Mouse (Mus musculus) kidney, postnatal 36 days (tissue): ENCODE results near the gene Sdf2l1.
A peak's percentile ranks its signal among the peaks of the same experiment; 100 is the strongest.
"Not testable (repeated sequence)": the region's sequence is repeated elsewhere in the genome, so short reads cannot be mapped to it uniquely, and the experiment has no call there.

ENCODE experiments used
- DNase-seq, 2 experiments: peaks; one replicate each; pipeline ENCODE4 v3.0.0; 2021 to 2022; ENCODE audit warnings: mixed read lengths in 2 of 2

Sdf2l1 gene

DNA sequence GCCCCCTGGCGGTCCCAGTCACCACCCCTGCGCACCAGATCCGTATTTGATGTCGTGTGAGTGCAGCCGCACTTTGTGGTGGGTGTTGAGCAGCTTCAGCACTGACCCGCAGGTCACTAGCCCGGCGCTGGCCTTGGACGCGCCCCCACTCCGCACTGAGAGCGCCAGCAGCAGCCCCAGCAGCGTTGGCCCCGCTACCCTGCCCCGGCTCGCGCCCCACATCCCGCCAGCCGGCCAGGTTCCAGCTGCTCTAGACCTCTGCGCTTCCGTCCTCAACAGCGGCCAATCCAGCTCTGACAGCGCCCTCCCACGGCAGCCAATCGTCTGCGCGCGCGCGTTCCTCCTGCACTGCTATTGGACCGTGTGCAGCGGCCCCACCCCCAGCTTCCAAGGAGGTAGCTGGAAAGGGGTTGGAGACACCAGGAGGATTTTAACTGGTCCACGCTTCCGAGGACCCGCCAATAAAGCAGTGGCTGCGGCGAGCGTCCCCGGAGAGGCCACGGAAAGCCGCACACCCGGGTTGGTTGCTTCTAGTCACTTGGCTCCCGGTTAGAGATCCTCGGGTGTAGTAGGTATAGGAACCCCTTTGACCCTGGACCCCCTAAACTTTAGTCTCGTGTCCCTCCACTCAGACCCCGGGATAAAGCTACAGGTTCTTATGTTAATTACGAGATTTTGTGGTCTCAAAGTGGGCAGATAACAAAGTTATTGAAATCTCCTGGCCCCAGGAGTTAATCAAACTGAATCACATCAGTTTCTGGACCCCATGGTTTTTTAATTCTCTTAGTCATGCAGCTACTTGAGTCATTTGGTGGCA is at the start of gene Sdf2l1:
Gene Sdf2l1, minus strand, starts transcription at position 295 of the 817 bp plus-strand sequence.
- peak; percentile 98 to 99 for DNase-seq

DNA sequence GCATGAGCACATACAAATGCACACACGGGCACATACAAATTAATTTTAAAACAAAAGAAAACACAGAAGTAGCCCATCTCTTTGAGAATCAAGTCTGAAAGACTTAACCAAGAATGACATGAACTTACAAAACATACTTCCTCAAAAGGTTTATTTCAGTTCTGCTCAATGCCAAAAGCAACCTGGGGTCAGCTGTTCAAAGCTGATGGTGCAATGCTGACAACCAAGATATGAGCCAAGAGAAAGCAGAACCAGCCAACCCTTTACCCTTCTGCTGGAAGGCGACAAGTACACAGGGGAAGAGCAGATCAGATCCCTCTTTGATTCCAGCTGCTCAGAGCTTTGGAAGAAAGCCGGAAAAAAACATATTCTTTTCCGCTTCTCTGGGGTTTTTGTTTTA is 49.2 kb upstream of the Sdf2l1 start:
- peak in 1 of 2 experiments; percentile 16 for DNase-seq

GRCm38 (mm10) chr16:17179706-17180105 is 47.5 kb upstream of the Sdf2l1 start:
- DNase-seq, result no peak

DNA sequence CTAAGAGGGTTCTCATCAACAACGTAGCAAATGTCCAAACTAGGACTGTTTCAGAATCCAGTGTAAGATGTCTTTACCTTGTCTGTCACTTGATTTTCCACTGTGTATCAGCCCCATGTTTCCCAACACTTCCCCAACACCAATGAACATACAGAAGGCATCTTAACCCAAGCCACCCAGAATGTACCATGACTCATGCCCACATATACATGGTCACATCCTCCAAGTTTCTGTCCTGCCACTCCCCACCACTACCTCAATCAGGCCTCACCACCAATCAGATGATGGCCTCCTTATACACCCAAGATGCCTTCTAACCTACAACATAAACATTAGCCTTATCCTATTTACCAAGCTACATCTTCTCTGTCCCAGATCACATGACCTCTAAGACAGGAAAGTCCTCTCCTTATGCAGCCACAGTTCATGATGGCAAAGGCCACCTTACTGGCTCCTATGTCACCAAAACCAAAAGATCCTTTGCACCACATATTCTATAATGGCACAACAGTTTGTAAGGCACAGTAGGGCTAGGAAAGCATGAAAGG is 45.5 kb upstream of the Sdf2l1 start:
- no peak for DNase-seq

GRCm38 (mm10) chr16:17175765-17176164 is 43.6 kb upstream of the Sdf2l1 start:
- DNase-seq, result no peak

DNA sequence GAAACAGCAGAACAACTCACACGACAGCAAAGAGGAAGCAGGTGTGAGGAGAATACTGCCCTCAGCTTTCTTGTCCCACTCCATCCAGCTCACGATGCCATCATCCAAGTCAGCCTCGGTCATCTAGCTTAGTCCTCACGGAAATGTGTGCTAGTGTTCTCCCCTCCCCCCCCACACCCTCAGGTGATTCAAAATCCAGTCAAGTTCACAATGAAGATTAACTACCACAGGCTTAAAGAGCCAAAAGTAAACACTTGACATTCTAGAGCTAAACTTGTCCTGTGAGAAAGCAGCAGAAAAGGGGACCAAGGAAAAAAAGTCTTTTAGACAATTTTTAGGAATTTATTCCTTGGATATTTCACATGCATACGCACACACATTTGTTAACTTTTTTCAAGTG is 35.9 kb upstream of the Sdf2l1 start:
- no peak for DNase-seq

- peak; percentile 23 to 29 for DNase-seq
These were observed 35.0 kb upstream of the Sdf2l1 start for GRCm38 (mm10) chr16:17167179-17167578.

DNA sequence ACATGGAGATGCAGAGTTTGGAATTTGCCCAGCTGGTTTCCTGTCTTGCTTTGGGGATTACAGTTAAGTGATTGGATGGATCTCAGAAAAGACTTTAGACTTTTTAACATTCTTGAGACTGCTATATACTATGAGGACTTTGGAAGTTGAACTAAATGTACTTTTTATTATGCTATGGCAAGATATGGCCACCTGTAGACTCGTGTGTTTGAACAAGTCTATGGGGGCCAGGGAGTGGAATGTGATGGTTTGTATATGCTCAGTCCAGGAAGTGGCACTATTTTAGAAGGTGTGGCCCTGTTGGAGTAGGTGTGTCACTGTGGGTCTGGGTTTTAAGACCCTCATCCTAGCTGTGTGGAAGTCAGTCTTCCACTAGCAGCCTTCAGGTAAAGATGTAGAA is 33.3 kb upstream of the Sdf2l1 start:
- not testable (repeated sequence) for DNase-seq

GRCm38 (mm10) chr16:17154346-17154745 is 22.2 kb upstream of the Sdf2l1 start:
- DNase-seq, result peak; percentile 24

- DNase-seq, result no peak
These were observed 19.7 kb upstream of the Sdf2l1 start for GRCm38 (mm10) chr16:17151874-17152273.

DNA sequence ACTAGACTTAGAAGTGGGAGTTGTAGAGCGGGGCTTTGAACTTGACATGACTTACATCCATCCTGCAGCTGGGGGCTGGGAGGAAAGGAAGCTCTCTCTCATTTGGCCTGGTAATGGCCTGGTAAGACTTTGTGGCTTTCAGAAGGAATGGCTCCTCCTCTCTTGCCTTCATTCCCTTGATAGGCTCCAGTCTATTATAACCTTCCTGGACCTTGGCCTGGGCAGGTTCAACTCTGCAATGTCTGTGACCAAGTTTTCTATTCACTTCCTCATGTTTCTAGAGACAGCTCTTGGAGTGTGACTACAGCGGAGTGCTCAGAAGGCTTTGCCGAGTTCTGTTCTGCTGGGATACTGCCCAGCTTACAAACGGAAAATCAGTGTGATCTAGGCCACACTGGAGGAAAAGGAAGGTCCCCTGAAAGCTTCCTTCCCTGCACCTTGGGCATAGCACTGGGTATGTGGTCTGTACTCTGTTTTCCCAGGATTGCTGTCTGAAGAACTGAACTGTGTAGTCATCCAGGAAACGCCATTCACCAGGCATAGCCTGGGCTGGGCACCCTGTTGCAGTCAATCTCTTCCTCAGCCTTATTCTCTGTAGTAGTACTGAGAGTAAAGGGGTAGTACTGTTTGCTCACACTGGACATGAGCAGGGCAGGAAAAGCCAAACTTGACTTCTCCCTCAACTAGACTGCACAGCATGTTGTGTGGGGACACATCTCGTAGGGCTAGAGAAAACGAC is 18.5 kb upstream of the Sdf2l1 start:
- DNase-seq, result peak; percentile 51 to 53

DNA sequence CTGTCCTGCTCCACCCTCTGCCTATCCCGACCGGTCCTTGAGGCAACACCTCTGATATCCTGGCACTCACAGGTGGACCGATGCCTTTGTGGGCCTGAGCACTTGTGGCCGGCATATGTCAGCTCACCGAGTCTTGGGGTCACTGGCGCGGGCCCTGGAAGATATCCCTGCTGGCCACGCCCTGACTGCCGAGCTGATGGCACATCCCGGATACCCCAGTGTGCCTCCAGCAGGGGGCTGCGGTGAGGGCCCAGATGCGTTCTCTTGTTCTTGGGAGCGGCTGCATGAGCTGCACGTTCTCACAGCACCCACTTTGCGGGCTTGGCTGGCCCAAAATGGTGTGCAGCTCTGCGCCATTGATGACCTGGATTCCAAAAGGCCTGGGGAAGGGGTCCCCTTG is 15.9 kb upstream of the Sdf2l1 start:
- peak in 1 of 2 experiments; percentile 21 for DNase-seq

- DNase-seq, result peak; percentile 23 to 36
These were observed 15.3 kb upstream of the Sdf2l1 start for GRCm38 (mm10) chr16:17147391-17147929.

DNA sequence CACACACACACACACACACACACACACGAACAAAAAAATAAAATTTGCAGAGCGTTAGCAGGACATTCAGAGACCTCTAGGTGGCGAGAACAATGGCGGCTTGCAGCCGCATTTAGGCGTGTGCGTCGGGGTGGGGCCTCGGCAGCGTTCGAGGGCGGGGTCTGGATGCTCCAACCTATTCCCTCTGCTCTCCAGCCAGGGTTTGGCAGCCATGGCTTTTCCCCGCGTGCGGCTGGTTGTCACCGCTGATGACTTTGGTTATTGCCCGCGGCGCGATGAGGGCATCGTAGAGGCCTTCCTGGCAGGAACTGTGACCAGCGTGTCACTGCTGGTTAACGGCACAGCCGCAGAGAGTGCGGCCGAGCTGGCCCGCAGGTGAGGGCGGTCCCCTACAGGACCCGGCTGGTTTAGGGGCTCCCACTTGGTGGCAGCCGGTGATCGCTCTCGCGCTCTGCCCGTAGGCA is 14.6 kb upstream of the Sdf2l1 start, which contains the start of gene Ccdc116:
Gene Ccdc116, minus strand, starts transcription at position 458 of the 464 bp plus-strand sequence.
- peak; percentile 71 to 88 for DNase-seq

GRCm38 (mm10) chr16:17144339-17144738 is 12.2 kb upstream of the Sdf2l1 start, which contains the start of gene Ydjc:
Ydjc (plus strand) TSS chr16:17144621.
- no peak for DNase-seq

DNA sequence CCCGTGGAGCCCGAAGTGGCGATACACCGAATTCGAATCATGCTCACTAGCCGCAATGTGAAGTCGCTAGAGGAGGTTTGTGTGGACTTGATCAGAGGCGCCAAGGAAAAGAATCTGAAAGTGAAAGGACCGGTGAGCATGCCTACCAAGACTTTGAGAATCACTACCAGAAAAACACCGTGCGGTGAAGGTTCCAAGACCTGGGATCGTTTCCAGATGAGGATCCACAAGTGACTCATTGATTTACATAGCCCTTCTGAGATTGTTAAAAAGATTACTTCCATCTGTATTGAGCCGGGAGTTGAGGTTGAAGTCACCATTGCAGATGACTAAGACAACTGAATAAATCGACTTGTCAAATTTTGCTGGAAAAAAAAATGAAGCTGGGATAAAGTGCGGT is 5.2 kb upstream of the Sdf2l1 start:
- no peak for DNase-seq

GRCm38 (mm10) chr16:17132906-17133200 is 670 bp upstream of the Sdf2l1 start:
- DNase-seq, result no peak

DNA sequence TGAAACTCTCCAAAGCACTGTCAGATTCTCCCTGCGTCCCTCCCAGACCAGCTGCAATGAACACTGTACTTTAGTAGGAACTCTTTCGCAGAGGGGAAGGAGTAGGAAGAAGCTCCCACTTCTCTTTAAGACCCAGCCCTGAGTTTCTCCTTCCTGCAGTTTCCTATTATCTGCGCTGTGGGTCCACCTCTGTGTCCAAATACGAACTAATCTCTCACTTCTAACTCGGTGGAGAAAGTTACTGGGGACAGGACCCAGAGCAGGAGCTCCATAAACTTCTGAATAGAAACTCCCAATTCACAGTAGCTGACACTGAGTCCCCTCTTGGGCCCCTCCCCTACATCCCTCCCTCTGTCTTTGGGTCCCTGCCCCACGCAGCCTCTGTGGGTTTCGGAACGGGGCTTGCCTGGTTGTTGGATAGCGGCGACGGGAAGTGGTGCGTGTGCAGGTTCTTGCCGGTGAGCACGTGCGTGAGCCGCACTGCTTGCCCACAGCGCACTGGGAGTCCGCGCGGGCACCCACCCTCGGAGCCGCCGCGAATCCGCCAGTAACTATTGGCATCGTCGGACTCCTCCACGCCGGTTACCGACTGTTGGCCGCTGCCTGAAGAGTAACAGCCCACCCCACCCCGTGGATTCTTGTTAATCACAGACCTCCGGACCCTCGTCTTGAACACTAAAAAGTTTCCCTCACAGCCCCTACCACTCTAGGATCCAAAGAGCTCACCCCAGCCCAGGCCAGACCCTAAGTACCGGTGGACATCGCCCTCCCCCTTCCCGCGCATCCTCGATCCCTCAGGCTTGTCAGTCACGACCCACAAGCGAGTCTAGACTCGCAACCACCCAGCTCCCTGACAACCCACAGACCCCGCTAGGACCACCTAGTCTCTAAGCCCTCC is 743 bp downstream of the Sdf2l1 start:
- DNase-seq, result peak in 1 of 2 experiments; percentile 29

DNA sequence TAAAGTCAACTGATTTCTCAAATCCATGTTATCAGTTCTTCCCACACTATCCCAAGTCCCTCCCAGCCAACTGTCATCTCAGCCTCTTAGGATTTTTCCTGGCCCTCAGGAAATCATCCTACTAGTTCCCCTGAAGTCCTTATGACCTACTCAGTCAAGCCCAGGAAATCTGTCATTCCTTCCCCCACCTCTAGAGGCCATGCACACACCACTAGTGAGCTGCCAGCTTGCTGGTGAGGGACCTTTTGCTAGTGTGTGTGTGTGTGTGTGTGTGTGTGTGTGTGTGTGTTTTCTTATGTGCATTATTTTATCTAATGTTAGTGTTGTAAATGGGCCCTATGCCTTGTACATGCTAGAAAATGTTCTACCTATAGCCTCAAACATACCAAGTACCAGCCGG is 4.9 kb downstream of the Sdf2l1 start:
- peak; percentile 63 to 81 for DNase-seq

DNA sequence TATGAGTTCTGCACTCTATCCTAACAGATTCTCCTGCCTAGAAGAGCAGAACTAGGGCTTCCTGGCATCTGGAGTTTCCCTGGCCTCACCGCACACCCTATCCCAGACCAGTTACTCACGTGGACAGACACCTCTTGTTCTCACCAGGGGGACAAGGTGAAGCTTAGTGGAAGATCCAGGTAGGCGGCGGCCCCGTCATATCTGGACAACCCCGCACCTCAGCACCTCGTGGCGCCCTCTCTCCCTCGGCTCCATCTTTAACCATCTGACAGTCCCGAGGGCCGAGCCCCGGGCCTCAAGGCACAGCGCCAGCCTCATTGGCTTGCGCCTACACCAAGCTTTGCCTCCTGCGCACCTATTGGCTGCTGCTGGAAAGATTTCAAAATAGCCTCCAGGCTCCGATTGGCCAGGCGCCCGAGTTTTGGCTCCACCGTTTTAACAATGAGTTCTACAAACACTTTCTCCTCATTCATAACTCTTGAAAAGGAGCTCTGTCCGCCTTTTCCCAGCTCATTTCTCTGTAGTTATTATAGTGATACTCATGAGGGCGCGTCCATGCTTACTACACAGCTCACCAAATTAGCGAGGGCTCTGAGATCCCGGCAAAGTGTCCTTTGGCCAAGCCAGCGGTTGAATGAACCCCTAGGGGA is 7.2 kb downstream of the Sdf2l1 start, which contains the start of gene 2610318N02Rik:
Gene 2610318N02Rik, minus strand, starts transcription at position 297 of the 650 bp plus-strand sequence.
- DNase-seq, result peak; percentile 78 to 85

DNA sequence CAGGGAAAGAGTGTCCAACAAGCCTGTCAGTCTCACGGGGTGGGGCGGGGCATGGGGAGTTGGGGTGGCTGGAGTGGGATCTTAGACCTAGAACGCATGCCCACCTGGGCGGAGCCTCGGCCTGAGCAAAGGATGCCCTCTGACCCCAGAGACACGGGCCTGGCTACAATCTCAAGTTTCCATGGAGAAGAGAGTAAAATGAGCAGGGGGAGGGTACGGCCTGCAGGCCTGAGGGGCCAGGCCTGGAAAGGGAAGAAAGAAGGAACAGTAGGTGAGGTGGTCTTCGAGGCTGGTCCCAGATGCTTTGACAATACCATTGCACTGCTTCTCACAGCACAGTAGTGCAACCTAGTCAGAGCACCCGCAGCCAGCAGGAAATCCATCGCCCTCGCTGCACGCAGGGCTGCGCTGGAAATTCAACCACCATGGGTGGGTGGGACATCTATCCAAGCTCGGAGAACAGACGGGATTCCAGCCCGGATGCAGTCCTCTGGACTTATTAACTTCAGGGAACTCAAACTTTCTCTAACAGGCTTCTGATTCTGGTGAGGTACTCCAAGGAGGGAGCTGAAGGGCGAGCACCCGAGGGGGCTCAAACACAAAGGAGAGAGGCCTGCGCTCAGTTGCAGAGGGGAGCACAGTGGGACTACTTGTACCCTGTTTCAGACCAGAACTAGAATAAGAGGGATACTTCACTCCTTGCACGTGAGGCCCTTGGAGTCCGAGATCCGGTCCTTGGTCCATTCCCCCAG is 7.9 kb downstream of the Sdf2l1 start:
- no peak for DNase-seq
